Mouse (Mus musculus) CD4-positive, CD25-positive, alpha-beta regulatory T cell (primary cell): ENCODE data around the gene Gstm5. TPM values are rescaled to one million over a fixed set of nuclear protein-coding genes. Genes with fewer than 3 reads are reported as not detected.

Experiments used
- polyA plus RNA-seq: library from polyadenylated mRNA; unstranded; fragments of 100-300 nt; shearing (Covaris generic); gene quantifications from one replicate; pipeline ENCODE4 v1.2.1, GENCODE M21; 2017

The Gstm5 gene
- polyA plus RNA-seq, result not detected

DNA sequence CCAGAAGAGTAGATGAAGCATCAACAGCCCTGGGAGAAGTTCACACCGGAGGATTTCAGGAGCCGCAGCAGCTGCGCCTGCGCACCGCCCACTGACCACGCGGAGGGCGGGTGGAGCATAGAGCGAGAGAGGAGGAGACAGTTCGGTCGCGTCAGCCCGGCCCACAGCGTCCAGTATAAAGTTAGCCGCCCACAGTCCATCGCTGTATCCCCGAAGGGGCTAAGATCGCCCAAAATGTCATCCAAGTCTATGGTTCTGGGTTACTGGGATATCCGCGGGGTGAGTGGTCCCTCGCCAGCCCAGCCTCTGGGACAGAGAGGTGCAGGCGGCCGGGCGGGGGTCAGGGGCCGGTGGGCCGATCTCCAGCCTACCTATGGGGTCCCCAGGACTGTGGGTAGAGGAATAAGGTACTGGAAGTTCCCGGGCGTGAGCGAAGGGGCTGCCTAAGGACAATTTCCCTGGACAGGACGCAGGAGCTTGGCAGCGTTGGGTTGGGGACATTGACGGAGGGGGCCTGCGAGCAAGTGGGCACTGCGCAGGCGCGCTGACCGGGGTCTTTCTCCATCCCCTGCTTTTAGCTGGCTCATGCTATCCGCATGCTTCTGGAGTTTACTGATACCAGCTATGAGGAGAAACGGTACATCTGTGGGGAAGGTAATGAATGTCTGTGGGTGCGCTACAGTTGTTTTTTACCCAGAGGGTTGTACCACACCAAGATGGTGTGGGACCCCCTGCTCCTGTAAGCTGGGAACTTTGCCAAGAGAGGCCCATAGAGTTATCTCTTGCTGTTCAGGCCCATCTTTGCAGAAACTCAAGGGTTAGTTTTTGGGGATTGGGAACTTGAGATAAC lies at the start of gene Gstm5:
Gene Gstm5, plus strand, starts transcription at position 102 of the 850 bp plus-strand sequence.

DNA sequence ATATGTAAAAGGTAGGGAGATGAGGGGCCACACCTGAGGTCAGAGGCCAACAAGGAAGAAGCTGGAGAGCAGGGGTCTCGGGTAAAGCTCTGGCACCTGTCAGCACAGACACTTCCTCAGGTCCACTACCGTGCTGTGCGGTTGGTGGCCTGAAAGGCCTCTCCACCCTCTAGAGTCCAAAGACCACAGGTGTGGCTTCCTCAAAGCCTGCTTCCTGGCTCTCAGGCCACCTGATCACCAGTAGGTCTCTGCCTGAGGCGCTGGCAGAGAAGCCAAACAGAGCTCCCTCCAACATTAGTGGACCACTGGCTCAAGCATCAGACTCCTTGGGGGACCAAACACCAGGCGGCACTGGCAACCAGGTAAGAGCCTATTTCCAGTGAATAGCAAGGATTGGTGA lies 18.6 kb upstream of the Gstm5 start, which contains the start of gene Eps8l3:
Gene Eps8l3, plus strand, starts transcription at position 225 of the 400 bp plus-strand sequence.

DNA sequence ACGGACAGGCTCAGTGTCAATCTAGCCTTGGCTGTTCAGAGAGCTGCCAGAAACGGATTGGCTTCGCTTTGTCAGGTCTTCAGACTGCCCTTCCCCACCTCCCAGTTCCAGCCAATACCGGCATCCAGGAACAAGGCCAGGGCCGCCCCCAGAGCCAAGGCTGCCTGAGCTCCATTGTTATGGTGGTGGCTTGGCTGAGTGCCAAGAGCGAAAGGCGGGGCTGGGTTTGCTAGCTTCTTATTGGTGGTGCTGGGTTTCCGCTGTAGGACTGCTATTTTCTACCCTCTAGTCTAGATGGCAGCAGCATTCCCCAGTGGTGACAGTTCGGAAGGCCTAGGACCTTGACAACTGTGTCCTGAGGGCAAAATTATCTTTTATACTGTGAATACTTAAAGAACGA lies 36.0 kb downstream of the Gstm5 start, which contains the start of gene Gstm7:
Gene Gstm7, minus strand, starts transcription at position 148 of the 400 bp plus-strand sequence.

DNA sequence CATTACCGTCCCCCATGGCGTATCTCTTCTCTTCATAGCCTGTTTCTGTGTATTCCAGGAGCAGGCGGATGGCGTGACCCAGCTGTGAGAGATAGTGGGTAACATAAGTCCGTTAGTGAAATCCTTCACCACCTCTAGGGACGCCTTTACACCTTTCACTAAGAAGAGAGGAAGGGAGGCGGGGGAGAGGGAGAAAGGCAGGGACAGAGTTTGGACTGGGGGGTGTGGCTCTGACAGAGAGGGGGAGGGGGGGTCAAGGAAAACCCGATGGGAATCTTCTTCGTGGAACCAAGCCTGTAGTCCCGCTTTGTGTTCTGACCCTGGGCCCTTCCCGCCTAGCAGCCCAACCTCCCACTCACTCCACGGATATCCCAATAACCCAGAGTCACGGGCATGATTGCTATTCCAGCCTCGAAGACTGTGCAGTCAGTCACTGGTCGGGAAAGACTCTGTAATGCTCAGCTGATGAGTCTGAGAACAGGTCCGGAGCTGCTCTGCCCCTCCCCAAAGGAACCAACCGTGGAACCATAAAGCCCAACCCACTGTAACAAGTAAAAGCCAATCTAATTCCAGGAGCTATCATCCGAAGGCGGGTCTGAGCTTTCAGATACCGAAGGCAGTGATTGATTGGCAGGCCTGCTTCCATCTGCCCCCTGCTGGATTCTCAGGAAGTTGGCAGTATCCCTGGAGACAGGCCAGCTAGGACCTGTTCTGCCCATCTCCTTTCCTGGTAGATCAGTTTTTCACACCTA lies 47.8 kb downstream of the Gstm5 start, which contains the start of gene Gstm6:
Gene Gstm6, minus strand, starts transcription at position 511 of the 752 bp plus-strand sequence.

Other genes with a start within 250 kb of the Gstm5 start
- gene Ahcyl1, start 199.3 kb upstream of the Gstm5 start, polyA plus RNA-seq, result 119 TPM
- gene Csf1, start 135.4 kb upstream of the Gstm5 start, polyA plus RNA-seq, result 15.9 TPM
- not detected for gene Eps8l3, start 18.6 kb upstream of the Gstm5 start, polyA plus RNA-seq
- 0.93 TPM for gene Gstm7, start 36.0 kb downstream of the Gstm5 start, polyA plus RNA-seq
- not detected for gene Gstm6, start 47.9 kb downstream of the Gstm5 start, polyA plus RNA-seq
- gene Gstm3, start 73.5 kb downstream of the Gstm5 start, polyA plus RNA-seq, result not detected
- gene Gstm2, start 90.6 kb downstream of the Gstm5 start, polyA plus RNA-seq, result not detected
- 3.0 TPM for gene Gstm1, start 122.2 kb downstream of the Gstm5 start, polyA plus RNA-seq
- 9.9 TPM for gene Gstm4, start 149.1 kb downstream of the Gstm5 start, polyA plus RNA-seq
- 47.3 TPM for gene Ampd2, start 190.8 kb downstream of the Gstm5 start, polyA plus RNA-seq
- not detected for gene Gnat2, start 197.0 kb downstream of the Gstm5 start, polyA plus RNA-seq